Mouse (Mus musculus) fibroblast of lung, adult 2 months (primary cell): Measurements from ENCODE around the gene Bcl2.

ENCODE experiments used
- DNase-seq: peaks from one replicate; pipeline ENCODE4 v3.0.0-alpha.2; 2011; ENCODE audit warnings: low read depth

Bcl2 gene

GRCm38 (mm10) chr1:106666140-106667088, 47.7 kb downstream of the Bcl2 start:
- no peak for DNase-seq

GRCm38 (mm10) chr1:106664978-106665377, 49.1 kb downstream of the Bcl2 start:
- DNase-seq = no peak

- no peak for DNase-seq
Measured at GRCm38 (mm10) chr1:106662486-106662885, 51.6 kb downstream of the Bcl2 start.

GRCm38 (mm10) chr1:106658293-106658847, 55.7 kb downstream of the Bcl2 start:
- no peak for DNase-seq

GRCm38 (mm10) chr1:106656207-106656738, 57.8 kb downstream of the Bcl2 start:
- no peak for DNase-seq

GRCm38 (mm10) chr1:106654254-106654653, 59.8 kb downstream of the Bcl2 start:
- DNase-seq = no peak

- no peak for DNase-seq
Measured at GRCm38 (mm10) chr1:106653441-106653860, 60.6 kb downstream of the Bcl2 start.

- no peak for DNase-seq
Measured at GRCm38 (mm10) chr1:106651211-106651610, 62.9 kb downstream of the Bcl2 start.

- no peak for DNase-seq
Measured at GRCm38 (mm10) chr1:106650427-106650826, 63.6 kb downstream of the Bcl2 start.

- no peak for DNase-seq
Measured at GRCm38 (mm10) chr1:106647336-106647735, 66.7 kb downstream of the Bcl2 start.

GRCm38 (mm10) chr1:106644566-106644965, 69.5 kb downstream of the Bcl2 start:
- DNase-seq = no peak

- no peak for DNase-seq
Measured at GRCm38 (mm10) chr1:106643527-106643926, 70.5 kb downstream of the Bcl2 start.

- DNase-seq = no peak
Measured at GRCm38 (mm10) chr1:106640577-106640976, 73.5 kb downstream of the Bcl2 start.

- no peak for DNase-seq
Measured at GRCm38 (mm10) chr1:106637705-106638104, 76.4 kb downstream of the Bcl2 start.

GRCm38 (mm10) chr1:106636714-106637113, 77.4 kb downstream of the Bcl2 start:
- no peak for DNase-seq

- no peak for DNase-seq
Measured at GRCm38 (mm10) chr1:106633207-106633606, 80.9 kb downstream of the Bcl2 start.

GRCm38 (mm10) chr1:106631869-106632463, 82.1 kb downstream of the Bcl2 start:
- DNase-seq = no peak

GRCm38 (mm10) chr1:106630973-106631372, 83.1 kb downstream of the Bcl2 start:
- DNase-seq = no peak

- peak; percentile 73 for DNase-seq
Measured at GRCm38 (mm10) chr1:106629931-106630682, 84.0 kb downstream of the Bcl2 start.

- DNase-seq = peak; percentile 81
Measured at GRCm38 (mm10) chr1:106629470-106629830, 84.6 kb downstream of the Bcl2 start.

- DNase-seq = peak; percentile 41
Measured at GRCm38 (mm10) chr1:106628718-106629469, 85.2 kb downstream of the Bcl2 start.
